Mouse (Mus musculus): ENCODE data around the gene Ggact. TPM values are rescaled to one million over a fixed set of nuclear protein-coding genes. Genes with fewer than 3 reads are reported as not detected.
A peak's percentile ranks its signal among the peaks of the same experiment; 100 is the strongest.

Gene Ggact
- polyA plus RNA-seq, 1 experiment from 2014 or later, result 20.5 TPM

DNA sequence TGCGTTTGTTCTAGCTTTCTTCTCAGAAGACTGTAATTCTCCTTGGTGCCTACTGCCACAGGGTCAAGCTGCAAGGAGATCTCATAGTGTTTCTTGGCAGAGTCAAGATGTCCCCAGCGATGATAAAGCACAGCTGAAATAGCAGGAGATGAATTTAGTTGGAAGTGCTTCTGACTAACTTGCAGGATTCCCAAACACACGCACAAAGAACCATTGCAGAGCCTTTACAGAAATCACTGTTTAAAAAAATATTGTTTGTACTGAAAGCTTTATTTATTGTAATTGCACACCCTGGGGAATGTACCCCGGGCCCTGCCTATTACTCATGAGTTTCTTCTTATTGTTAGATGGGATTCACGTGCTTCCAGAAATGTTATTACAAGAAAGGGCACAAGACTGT lies 6.5 kb upstream of the Ggact start:
- H3K9me3 ChIP-seq (ENCODE audit: low read length), result no peaks in the 10 kb centered on the region
- no peak for ATAC-seq (ENCODE audit: low FRiP score, low TSS enrichment)
- H3K4me3 ChIP-seq (ENCODE audit: low read length), result no peak overlapping the region
- peaks cover 3% of the 10 kb centered on the region for H3K36me3 ChIP-seq (ENCODE audit: insufficient read depth, low read length)
- H3K27me3 ChIP-seq (ENCODE audit: insufficient read depth, low read length), result no peaks in the 10 kb centered on the region
- H3K4me2 ChIP-seq (replicated peaks; ENCODE audit: low read depth, low read length), result no peak overlapping the region
- 55% methylated on average over 5 of the region's 5 CpGs for WGBS
- no peak overlapping the region for H3K27ac ChIP-seq (ENCODE audit: low read length)
- H3K9ac ChIP-seq (replicated peaks; ENCODE audit: low read length), result no peak overlapping the region
- 0 out of 2 replicates have a peak, but pooled peaks cover 5% of the 10 kb centered on the region for H3K4me1 ChIP-seq (ENCODE audit: insufficient read depth, low read length)

DNA sequence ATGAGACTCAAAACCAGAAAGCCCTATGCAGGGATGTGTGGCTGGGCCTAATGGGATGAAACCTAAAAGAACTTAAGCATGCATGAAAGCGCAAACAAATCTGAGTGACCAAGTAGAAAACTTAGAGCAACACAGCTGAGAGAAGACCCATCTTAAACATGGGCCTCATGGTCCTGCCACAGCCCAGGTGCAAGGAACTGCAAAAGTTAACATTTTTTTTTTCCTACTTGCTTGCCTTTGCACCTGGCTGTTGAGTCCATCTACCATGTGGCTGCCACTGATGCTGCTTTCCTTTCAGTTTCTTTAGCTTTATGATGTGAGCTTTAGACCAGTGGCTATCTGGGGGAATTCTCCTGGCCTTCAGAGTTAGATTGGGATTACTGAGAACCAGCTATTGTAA lies 4.1 kb upstream of the Ggact start:
- no peak overlapping the region for H3K27ac ChIP-seq (ENCODE audit: low read length)
- ATAC-seq (ENCODE audit: low FRiP score, low TSS enrichment), result no peak
- 0 out of 2 replicates have a peak, but pooled peaks cover 5% of the 10 kb centered on the region for H3K4me1 ChIP-seq (ENCODE audit: insufficient read depth, low read length)

DNA sequence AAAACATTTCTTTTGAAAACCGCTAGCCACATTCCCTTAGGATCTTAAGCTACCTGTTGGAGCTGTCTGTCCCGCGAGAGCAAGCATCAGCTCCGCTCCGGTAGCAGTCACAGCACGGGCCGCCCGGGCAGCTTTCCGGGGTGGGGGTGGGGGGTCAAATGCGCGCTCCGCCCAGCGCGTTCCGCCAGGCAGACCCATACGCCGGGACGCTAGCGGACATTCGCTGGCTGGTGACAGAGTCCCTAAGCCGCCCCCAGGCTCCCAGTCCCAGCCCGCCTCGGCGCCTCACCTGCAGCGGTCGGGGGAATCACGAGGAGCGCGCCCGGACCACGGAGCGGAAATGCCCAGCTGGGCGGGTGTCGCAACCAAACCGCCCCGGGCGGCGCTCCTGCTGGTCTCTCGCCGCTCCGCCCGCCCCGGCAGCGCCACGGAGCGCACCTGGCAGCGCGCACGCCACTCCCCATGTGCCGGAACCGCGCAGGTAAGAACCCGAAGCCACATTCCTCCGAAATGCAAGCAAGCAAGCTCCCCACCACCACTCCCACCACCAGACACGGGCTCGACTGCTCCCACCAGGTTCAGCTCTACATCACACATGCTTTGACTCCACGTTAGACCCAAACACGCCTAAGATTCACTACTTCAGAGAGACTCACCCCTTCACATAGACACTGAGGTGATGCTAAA lies 602 bp downstream of the Ggact start:
- Histone ChIP-seq H3K4me1 (ENCODE audit: insufficient read depth, low read length) (peaks cover 13% of the 10 kb centered on the region; the same call in 1 of the 2 replicates), H3K4me3 (ENCODE audit: low read length) (peak overlapping the region; percentile 78), H3K36me3 (ENCODE audit: insufficient read depth, low read length) (no peaks in the 10 kb centered on the region; the same call in 1 of the 2 replicates), H3K9me3 (ENCODE audit: low read length) (peaks cover 3% of the 10 kb centered on the region; the same call in 1 of the 2 replicates), H3K27me3 (ENCODE audit: insufficient read depth, low read length) (no peaks in the 10 kb centered on the region; the same call in 1 of the 2 replicates), H3K9ac (replicated peaks; ENCODE audit: low read length) (peak overlapping the region; percentile 76), H3K4me2 (replicated peaks; ENCODE audit: low read depth, low read length) (peak overlapping the region; percentile 79), H3K27ac (ENCODE audit: low read length) (no peak overlapping the region)
- peak; percentile 92 for ATAC-seq (ENCODE audit: low FRiP score, low TSS enrichment)
- under 1% methylated on average over 58 of the region's 58 CpGs for WGBS

More for the DNA sequence above, 4.1 kb upstream of the Ggact start:
- Histone ChIP-seq H3K9me3 (ENCODE audit: low read length) (no peaks in the 10 kb centered on the region), H3K9ac (replicated peaks; ENCODE audit: low read length) (no peak overlapping the region), H3K4me2 (replicated peaks; ENCODE audit: low read depth, low read length) (no peak overlapping the region), H3K27me3 (ENCODE audit: insufficient read depth, low read length) (no peaks in the 10 kb centered on the region), H3K36me3 (ENCODE audit: insufficient read depth, low read length) (no peaks in the 10 kb centered on the region; the same call in 1 of the 2 replicates), H3K4me3 (ENCODE audit: low read length) (no peak overlapping the region)
- 89% methylated on average over 1 of the region's 1 CpGs for WGBS

DNA sequence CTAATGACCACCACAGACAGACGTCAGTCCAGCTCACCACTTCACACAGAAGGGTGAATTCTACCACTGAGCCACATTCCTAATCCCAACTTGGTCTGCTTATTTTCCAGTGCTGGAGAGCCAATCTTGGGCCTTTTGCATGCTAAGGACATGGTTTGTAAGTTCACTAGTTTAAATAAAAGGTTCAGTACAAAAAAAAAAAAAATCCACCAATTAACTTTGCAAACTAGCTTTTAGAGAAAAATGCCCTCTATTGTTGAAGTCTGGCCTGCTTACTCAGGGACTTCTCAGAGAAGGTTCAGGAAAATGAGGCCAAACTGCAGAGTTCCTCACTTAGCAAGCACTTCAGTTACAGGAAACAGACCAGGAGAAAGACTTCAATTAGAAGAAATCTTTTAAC lies 1.4 kb downstream of the Ggact start:
- H3K36me3 ChIP-seq (ENCODE audit: insufficient read depth, low read length), result no peaks in the 10 kb centered on the region; the same call in 1 of the 2 replicates
- peak overlapping the region; percentile 79 for H3K4me2 ChIP-seq (replicated peaks; ENCODE audit: low read depth, low read length)
- no peak overlapping the region for H3K27ac ChIP-seq (ENCODE audit: low read length)
- peak overlapping the region; percentile 78 for H3K4me3 ChIP-seq (ENCODE audit: low read length)
- H3K9ac ChIP-seq (replicated peaks; ENCODE audit: low read length), result peak overlapping the region; percentile 76
- 43% methylated on average over 1 of the region's 1 CpGs for WGBS
- peaks cover 13% of the 10 kb centered on the region; the same call in 1 of the 2 replicates for H3K4me1 ChIP-seq (ENCODE audit: insufficient read depth, low read length)
- ATAC-seq (ENCODE audit: low FRiP score, low TSS enrichment), result no peak
- no peaks in the 10 kb centered on the region; the same call in 1 of the 2 replicates for H3K27me3 ChIP-seq (ENCODE audit: insufficient read depth, low read length)
- H3K9me3 ChIP-seq (ENCODE audit: low read length), result peaks cover 5% of the 10 kb centered on the region; the same call in 1 of the 2 replicates

DNA sequence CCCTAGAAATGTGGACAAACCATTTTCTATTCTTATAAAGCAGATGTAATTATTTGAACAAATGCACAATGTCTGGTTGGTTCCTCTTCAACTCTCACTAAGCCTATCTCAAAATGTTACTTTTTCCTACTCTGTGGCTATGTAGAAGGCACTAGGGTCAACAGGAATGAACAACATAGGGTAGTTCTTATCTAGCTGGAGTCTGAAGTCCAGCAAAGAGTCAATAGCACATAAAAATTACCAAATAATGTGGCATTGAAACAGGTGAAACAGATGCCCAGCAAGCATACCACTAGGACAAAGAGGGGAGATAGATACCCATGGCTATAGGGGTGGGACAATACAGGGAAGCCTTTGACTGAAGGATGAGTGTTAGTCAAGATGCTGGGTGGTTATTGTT lies 2.3 kb downstream of the Ggact start:
- Histone ChIP-seq H3K9ac (replicated peaks; ENCODE audit: low read length) (no peak overlapping the region), H3K4me1 (ENCODE audit: insufficient read depth, low read length) (peaks cover 9% of the 10 kb centered on the region; the same call in 1 of the 2 replicates), H3K4me2 (replicated peaks; ENCODE audit: low read depth, low read length) (no peak overlapping the region), H3K27ac (ENCODE audit: low read length) (no peak overlapping the region), H3K36me3 (ENCODE audit: insufficient read depth, low read length) (no peaks in the 10 kb centered on the region; the same call in 1 of the 2 replicates), H3K4me3 (ENCODE audit: low read length) (no peak overlapping the region), H3K9me3 (ENCODE audit: low read length) (peaks cover 5% of the 10 kb centered on the region; the same call in 1 of the 2 replicates), H3K27me3 (ENCODE audit: insufficient read depth, low read length) (no peaks in the 10 kb centered on the region; the same call in 1 of the 2 replicates)
- no peak for ATAC-seq (ENCODE audit: low FRiP score, low TSS enrichment)

DNA sequence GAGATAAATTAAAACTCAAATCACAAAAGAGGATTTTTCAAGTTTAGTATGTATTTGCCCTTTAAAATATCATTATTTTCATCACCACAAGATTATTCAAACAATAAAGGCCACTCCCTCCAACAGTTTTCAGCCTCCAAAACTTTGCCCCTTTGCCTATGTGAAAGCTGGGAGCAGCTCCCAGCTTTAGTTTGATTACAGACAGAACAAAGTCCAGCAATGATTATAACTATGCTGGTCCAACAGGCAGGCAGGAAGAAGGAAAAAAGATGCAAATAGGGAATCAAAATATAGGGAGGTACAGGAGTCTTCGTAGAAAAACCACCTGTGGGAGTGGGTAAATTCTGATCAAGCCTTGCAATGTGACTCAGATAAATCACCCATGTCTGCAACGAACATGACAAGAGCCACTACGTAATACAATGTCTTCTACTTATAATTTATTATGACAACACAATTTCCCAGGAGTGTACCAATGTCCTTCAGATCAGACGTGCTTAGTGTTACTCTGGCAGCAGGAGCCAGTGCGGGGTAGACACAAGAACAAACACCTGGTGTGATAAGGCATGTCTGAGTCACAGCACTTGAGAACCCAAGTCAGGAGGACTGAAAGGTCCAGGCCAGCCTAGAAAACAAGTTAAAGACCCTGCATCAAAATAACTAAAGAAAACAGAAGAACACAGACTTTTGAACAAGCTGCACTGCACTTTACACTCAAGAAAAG lies 4.0 kb downstream of the Ggact start:
- H3K4me2 ChIP-seq (replicated peaks; ENCODE audit: low read depth, low read length), result no peak overlapping the region
- H3K9me3 ChIP-seq (ENCODE audit: low read length), result peaks cover 5% of the 10 kb centered on the region; the same call in 1 of the 2 replicates
- H3K36me3 ChIP-seq (ENCODE audit: insufficient read depth, low read length), result no peaks in the 10 kb centered on the region
- no peak overlapping the region for H3K9ac ChIP-seq (replicated peaks; ENCODE audit: low read length)
- H3K27me3 ChIP-seq (ENCODE audit: insufficient read depth, low read length), result no peaks in the 10 kb centered on the region; the same call in 1 of the 2 replicates
- 55% methylated on average over 5 of the region's 5 CpGs for WGBS
- no peak overlapping the region for H3K4me3 ChIP-seq (ENCODE audit: low read length)
- ATAC-seq (ENCODE audit: low FRiP score, low TSS enrichment), result no peak
- peaks cover 8% of the 10 kb centered on the region; the same call in 1 of the 2 replicates for H3K4me1 ChIP-seq (ENCODE audit: insufficient read depth, low read length)
- no peak overlapping the region for H3K27ac ChIP-seq (ENCODE audit: low read length)

DNA sequence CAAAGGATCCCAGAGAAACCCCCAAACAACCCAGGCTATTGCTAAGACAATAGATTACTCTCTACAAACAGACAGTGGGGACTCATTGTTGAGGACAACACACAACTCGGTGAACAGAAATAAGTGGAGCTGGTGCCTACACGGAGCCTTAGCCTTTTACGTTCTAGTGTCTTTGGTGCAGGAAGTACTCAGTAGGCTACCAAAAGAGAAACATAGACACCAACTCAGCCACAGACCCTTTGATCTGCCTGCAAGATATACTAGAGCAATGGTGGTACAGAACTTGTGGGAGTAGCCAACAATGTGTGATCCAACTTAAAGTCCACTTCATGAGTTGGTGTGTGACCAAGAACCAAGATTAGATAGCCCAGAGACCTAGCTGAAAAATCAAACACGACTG lies 5.5 kb downstream of the Ggact start:
- H3K9ac ChIP-seq (replicated peaks; ENCODE audit: low read length), result no peak overlapping the region
- H3K27me3 ChIP-seq (ENCODE audit: insufficient read depth, low read length), result no peaks in the 10 kb centered on the region; the same call in 1 of the 2 replicates
- H3K9me3 ChIP-seq (ENCODE audit: low read length), result peaks cover 5% of the 10 kb centered on the region; the same call in 1 of the 2 replicates
- 95% methylated on average over 4 of the region's 4 CpGs for WGBS
- H3K4me3 ChIP-seq (ENCODE audit: low read length), result no peak overlapping the region
- H3K27ac ChIP-seq (ENCODE audit: low read length), result no peak overlapping the region
- H3K36me3 ChIP-seq (ENCODE audit: insufficient read depth, low read length), result no peaks in the 10 kb centered on the region
- ATAC-seq (ENCODE audit: low FRiP score, low TSS enrichment), result no peak
- no peak overlapping the region for H3K4me2 ChIP-seq (replicated peaks; ENCODE audit: low read depth, low read length)
- H3K4me1 ChIP-seq (ENCODE audit: insufficient read depth, low read length), result peaks cover 8% of the 10 kb centered on the region; the same call in 1 of the 2 replicates

DNA sequence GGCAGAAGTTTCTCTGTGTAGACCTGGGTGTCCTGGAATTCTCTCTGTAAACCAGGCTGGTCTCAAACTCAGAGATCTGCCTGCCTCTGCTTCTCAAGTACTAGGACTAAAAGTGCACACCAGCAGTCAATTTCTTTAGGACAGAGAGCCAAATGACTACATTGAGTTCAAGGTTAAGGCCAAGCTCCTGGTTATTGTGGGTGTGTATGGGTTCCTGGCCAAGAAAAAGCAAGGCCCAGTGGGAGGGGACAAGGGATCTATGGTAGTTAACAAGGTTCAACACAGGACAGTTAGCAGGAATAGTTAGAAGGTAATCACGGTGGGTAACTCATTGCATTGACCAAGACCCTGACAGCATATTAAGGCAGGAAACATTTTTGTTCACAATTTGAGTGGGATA lies 8.6 kb downstream of the Ggact start:
- Histone ChIP-seq H3K4me2 (replicated peaks; ENCODE audit: low read depth, low read length) (no peak overlapping the region), H3K9ac (replicated peaks; ENCODE audit: low read length) (no peak overlapping the region), H3K4me1 (ENCODE audit: insufficient read depth, low read length) (peaks cover 11% of the 10 kb centered on the region), H3K9me3 (ENCODE audit: low read length) (peaks cover 5% of the 10 kb centered on the region; the same call in 1 of the 2 replicates), H3K27ac (ENCODE audit: low read length) (no peak overlapping the region), H3K27me3 (ENCODE audit: insufficient read depth, low read length) (no peaks in the 10 kb centered on the region), H3K36me3 (ENCODE audit: insufficient read depth, low read length) (no peaks in the 10 kb centered on the region), H3K4me3 (ENCODE audit: low read length) (no peak overlapping the region)
- no peak for ATAC-seq (ENCODE audit: low FRiP score, low TSS enrichment)
- WGBS, result 93% methylated on average over 1 of the region's 1 CpGs

DNA sequence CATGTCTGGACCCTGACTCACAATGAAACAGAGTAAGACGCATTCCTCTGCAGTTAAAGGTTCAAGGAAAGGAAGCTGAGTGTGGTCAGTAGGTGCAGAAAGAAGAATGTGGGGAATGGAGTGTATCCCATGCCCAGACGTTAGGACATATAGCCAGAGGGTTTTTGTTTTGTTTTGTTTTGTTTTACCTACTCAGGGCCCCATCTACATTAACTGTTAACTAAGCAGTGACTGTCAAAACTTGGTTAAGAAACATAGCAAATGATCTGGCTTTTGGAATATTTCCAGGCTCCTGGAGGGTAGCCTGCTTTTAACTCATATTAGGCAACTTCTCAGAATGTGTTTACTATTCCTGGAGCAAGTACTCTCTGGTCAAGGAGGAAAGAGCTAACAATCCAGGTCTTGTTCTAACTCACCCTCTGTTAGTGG lies 9.6 kb downstream of the Ggact start:
- Histone ChIP-seq H3K4me2 (replicated peaks; ENCODE audit: low read depth, low read length) (no peak overlapping the region), H3K27me3 (ENCODE audit: insufficient read depth, low read length) (no peaks in the 10 kb centered on the region), H3K36me3 (ENCODE audit: insufficient read depth, low read length) (no peaks in the 10 kb centered on the region), H3K4me1 (ENCODE audit: insufficient read depth, low read length) (peaks cover 11% of the 10 kb centered on the region), H3K9me3 (ENCODE audit: low read length) (peaks cover 5% of the 10 kb centered on the region; the same call in 1 of the 2 replicates), H3K4me3 (ENCODE audit: low read length) (no peak overlapping the region), H3K27ac (ENCODE audit: low read length) (peak overlapping the region; percentile 67; the same call in 1 of the 2 replicates), H3K9ac (replicated peaks; ENCODE audit: low read length) (no peak overlapping the region)
- WGBS, result 37% methylated on average over 2 of the region's 2 CpGs
- ATAC-seq (ENCODE audit: low FRiP score, low TSS enrichment), result no peak

Measured in kidney, embryonic 16.5 days (tissue).